Mouse (Mus musculus): ENCODE results near the gene Klf11. TPM values are rescaled to one million over a fixed set of nuclear protein-coding genes. Genes with fewer than 3 reads are reported as not detected.
"Not testable (repeated sequence)": the region's sequence is repeated elsewhere in the genome, so short reads cannot be mapped to it uniquely, and the experiment has no call there.

Klf11 gene
- polyA plus RNA-seq (2012; rRNA removed): 6.3 and 6.7 TPM in 2 replicates

- DNase-seq (ENCODE audit: extremely low spot score in 1 of 2, low spot score in 1 of 2): peak; percentile 90 to 97
These were observed at the start of gene Klf11 for GRCm38 (mm10) chr12:24651063-24651557. Klf11 (plus strand) TSS chr12:24651274.

- peak in 1 of 2 experiments; percentile 84 for DNase-seq (ENCODE audit: extremely low spot score in 1 of 2, low spot score in 1 of 2)
These were observed 47.8 kb upstream of the Klf11 start for GRCm38 (mm10) chr12:24603266-24603665.

- DNase-seq (ENCODE audit: extremely low spot score in 1 of 2, low spot score in 1 of 2): no peak
These were observed 44.9 kb upstream of the Klf11 start for GRCm38 (mm10) chr12:24606166-24606565.

GRCm38 (mm10) chr12:24612591-24612990, 38.5 kb upstream of the Klf11 start:
- no peak for DNase-seq (ENCODE audit: extremely low spot score in 1 of 2, low spot score in 1 of 2)

- DNase-seq (ENCODE audit: extremely low spot score in 1 of 2, low spot score in 1 of 2): no peak
These were observed 36.5 kb upstream of the Klf11 start for GRCm38 (mm10) chr12:24614452-24615075.

GRCm38 (mm10) chr12:24615140-24615539, 35.9 kb upstream of the Klf11 start:
- no peak for DNase-seq (ENCODE audit: extremely low spot score in 1 of 2, low spot score in 1 of 2)

GRCm38 (mm10) chr12:24619436-24619835, 31.6 kb upstream of the Klf11 start:
- DNase-seq (ENCODE audit: extremely low spot score in 1 of 2, low spot score in 1 of 2): no peak

GRCm38 (mm10) chr12:24623486-24624251, 27.4 kb upstream of the Klf11 start:
- no peak for DNase-seq (ENCODE audit: extremely low spot score in 1 of 2, low spot score in 1 of 2)

GRCm38 (mm10) chr12:24626401-24626800, 24.7 kb upstream of the Klf11 start:
- no peak for DNase-seq (ENCODE audit: extremely low spot score in 1 of 2, low spot score in 1 of 2)

GRCm38 (mm10) chr12:24627215-24627614, 23.9 kb upstream of the Klf11 start:
- DNase-seq (ENCODE audit: extremely low spot score in 1 of 2, low spot score in 1 of 2): no peak

GRCm38 (mm10) chr12:24630220-24630619, 20.9 kb upstream of the Klf11 start:
- DNase-seq (ENCODE audit: extremely low spot score in 1 of 2, low spot score in 1 of 2): peak in 1 of 2 experiments; percentile 35

- no peak for DNase-seq (ENCODE audit: extremely low spot score in 1 of 2, low spot score in 1 of 2)
These were observed 18.7 kb upstream of the Klf11 start for GRCm38 (mm10) chr12:24632404-24632803.

GRCm38 (mm10) chr12:24633753-24634191, 17.3 kb upstream of the Klf11 start:
- DNase-seq (ENCODE audit: extremely low spot score in 1 of 2, low spot score in 1 of 2): no peak

- no peak for DNase-seq (ENCODE audit: extremely low spot score in 1 of 2, low spot score in 1 of 2)
These were observed 16.9 kb upstream of the Klf11 start for GRCm38 (mm10) chr12:24634212-24634611.

- no peak for DNase-seq (ENCODE audit: extremely low spot score in 1 of 2, low spot score in 1 of 2)
These were observed 16.4 kb upstream of the Klf11 start for GRCm38 (mm10) chr12:24634648-24635047.

- DNase-seq (ENCODE audit: extremely low spot score in 1 of 2, low spot score in 1 of 2): not testable (repeated sequence)
These were observed 12.3 kb upstream of the Klf11 start for GRCm38 (mm10) chr12:24638787-24639186.

GRCm38 (mm10) chr12:24642370-24642802, 8.7 kb upstream of the Klf11 start:
- DNase-seq (ENCODE audit: extremely low spot score in 1 of 2, low spot score in 1 of 2): peak; percentile 42 to 62

- DNase-seq (ENCODE audit: extremely low spot score in 1 of 2, low spot score in 1 of 2): no peak
These were observed 6.9 kb upstream of the Klf11 start for GRCm38 (mm10) chr12:24644125-24644571.

- DNase-seq (ENCODE audit: extremely low spot score in 1 of 2, low spot score in 1 of 2): no peak
These were observed 5.2 kb upstream of the Klf11 start for GRCm38 (mm10) chr12:24645901-24646300.

- DNase-seq (ENCODE audit: extremely low spot score in 1 of 2, low spot score in 1 of 2): no peak
These were observed 3.0 kb upstream of the Klf11 start for GRCm38 (mm10) chr12:24648094-24648493.

- DNase-seq (ENCODE audit: extremely low spot score in 1 of 2, low spot score in 1 of 2): no peak
These were observed 535 bp upstream of the Klf11 start for GRCm38 (mm10) chr12:24650415-24651062.
